ENCODE assay signal across 9 mouse cellular contexts in the genomic region with DNA sequence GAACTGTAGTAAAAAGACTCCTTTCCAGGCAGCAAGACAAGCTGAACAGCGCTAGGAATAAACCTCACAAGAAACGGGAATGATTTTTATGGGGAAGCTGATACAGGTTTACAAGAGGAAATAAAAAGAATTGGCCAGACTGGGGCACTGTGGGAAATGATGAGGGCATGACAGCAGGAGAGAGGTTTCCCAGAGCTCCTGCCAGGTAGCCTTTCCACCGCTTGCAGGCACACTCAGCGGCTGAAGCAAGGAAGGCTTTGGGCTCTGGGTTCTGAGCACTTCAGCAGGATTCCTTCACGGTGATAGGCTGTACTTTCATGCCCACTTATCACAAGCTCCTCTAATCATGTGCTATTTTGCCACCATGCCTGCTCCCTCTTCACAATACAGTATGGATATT.
"Had no signal": no experiment of that assay in that cellular context is flagged by ENCODE, and none has a peak within 500 bp of the region (broad histone marks: within the 10 kb centered on the region; RNA-seq: fewer than 3 reads in every experiment).

No protein-coding gene starts in this region.

- H3K36me3 ChIP-seq: limb, embryonic 15.5 days; liver, embryonic 13.5 days; neural tube, embryonic 13.5 days had no signal

- DNase-seq: kidney, adult 8-10 months; kidney, postnatal 25 days; liver, embryonic 13.5 days; lung, adult 18-20 months; right cerebral cortex, postnatal 14 days; thymus, postnatal 36 days had no signal

- H3K4me1 ChIP-seq: liver, embryonic 13.5 days had no signal

- H3K27ac ChIP-seq: left cerebral cortex, adult 2 months; limb, embryonic 15.5 days; liver, embryonic 13.5 days; neural tube, embryonic 13.5 days had no signal

- H3K27me3 ChIP-seq: limb, embryonic 15.5 days; liver, embryonic 13.5 days; neural tube, embryonic 13.5 days had no signal

- H3K4me3 ChIP-seq: left cerebral cortex, adult 2 months; limb, embryonic 15.5 days; liver, embryonic 13.5 days; neural tube, embryonic 13.5 days had no signal
